Mouse (Mus musculus) neural tube, embryonic 13.5 days (tissue): Measurements from ENCODE around the gene Sorl1. TPM values are rescaled to one million over a fixed set of nuclear protein-coding genes. Genes with fewer than 3 reads are reported as not detected.

Experiments used
- ATAC-seq: fragments of 200-750 bp; cut with Nextera tagmentation; 2 replicates; pipeline ENCODE4 v1.8.0; 2017; ENCODE audit warnings: low read depth, mild to moderate bottlenecking, moderate TSS enrichment, moderate library complexity
- H3K27ac ChIP-seq: fragments of 300-500 bp; sonication (generic); replicated peaks from 2 replicates; pipeline ENCODE4 v1.5.1; 2015; ENCODE audit warnings: moderate library complexity, mild to moderate bottlenecking, inconsistent platforms
- H3K27me3 ChIP-seq: fragments of 300-500 bp; sonication (generic); 2 replicates; pipeline ENCODE4 v1.6.1; 2015; ENCODE audit warnings: mild to moderate bottlenecking, inconsistent platforms
- H3K36me3 ChIP-seq: fragments of 300-500 bp; sonication (generic); 2 replicates; pipeline ENCODE4 v1.6.1; 2015; ENCODE audit warnings: mild to moderate bottlenecking, inconsistent platforms
- H3K4me1 ChIP-seq: fragments of 300-500 bp; sonication (generic); replicated peaks from 2 replicates; pipeline ENCODE4 v1.6.1; 2015; ENCODE audit warnings: inconsistent platforms
- H3K4me2 ChIP-seq: fragments of 300-500 bp; sonication (generic); 2 replicates; pipeline ENCODE4 v1.6.1; 2015; ENCODE audit warnings: inconsistent platforms, mild to moderate bottlenecking, moderate library complexity
- H3K4me3 ChIP-seq: fragments of 300-500 bp; sonication (generic); 2 replicates; pipeline ENCODE4 v1.5.1; 2015; ENCODE audit warnings: mild to moderate bottlenecking, inconsistent platforms
- H3K9ac ChIP-seq: fragments of 300-500 bp; sonication (generic); 2 replicates; pipeline ENCODE4 v1.6.1; 2015; ENCODE audit warnings: moderate library complexity, mild to moderate bottlenecking, inconsistent platforms
- H3K9me3 ChIP-seq: fragments of 300-500 bp; sonication (generic); 2 replicates; pipeline ENCODE4 v1.6.1; 2016; ENCODE audit warnings: inconsistent platforms
- WGBS: fragments of 180-500 bp; shearing (Covaris S2); methylation state at CpG from one replicate; pipeline ENCODE4 v1.1.7; 2015; 5-methylcytosine and 5-hydroxymethylcytosine counted together
- polyA plus RNA-seq: library from polyadenylated mRNA; unstranded; fragments of >200 nt; fragmentation: Nextera tagmentation; extraction: Ambion mirVana; gene quantifications from 2 replicates; pipeline ENCODE4 v1.2.1, GENCODE M21; 2015

Gene Sorl1
- polyA plus RNA-seq, 1 experiment from 2014 or later: 12.7 TPM

- Histone ChIP-seq H3K27ac (peak overlapping the region; percentile 87), H3K36me3 (no peaks in the 10 kb centered on the region), H3K4me2 (peak overlapping the region; percentile 9), H3K9me3 (no peaks in the 10 kb centered on the region), H3K27me3 (no peaks in the 10 kb centered on the region), H3K4me1 (peaks cover 81% of the 10 kb centered on the region), H3K9ac (peak overlapping the region; percentile 46), H3K4me3 (no peak overlapping the region)
- 51% methylated on average over 10 of the region's 10 CpGs for WGBS
- peak; percentile 64 for ATAC-seq
These were observed 7.6 kb downstream of the Sorl1 start for GRCm38 (mm10) chr9:42116418-42117056.

- Histone ChIP-seq H3K9me3 (no peaks in the 10 kb centered on the region), H3K27ac (no peak overlapping the region), H3K9ac (no peak overlapping the region), H3K36me3 (no peaks in the 10 kb centered on the region), H3K4me2 (no peak overlapping the region), H3K4me3 (no peak overlapping the region), H3K27me3 (no peaks in the 10 kb centered on the region), H3K4me1 (peaks cover 84% of the 10 kb centered on the region)
- ATAC-seq: no peak
- WGBS: 86% methylated on average over 7 of the region's 7 CpGs
These were observed 9.0 kb downstream of the Sorl1 start for GRCm38 (mm10) chr9:42115078-42115477.

- Histone ChIP-seq H3K9ac (no peak overlapping the region), H3K36me3 (no peaks in the 10 kb centered on the region), H3K4me2 (no peak overlapping the region), H3K27me3 (no peaks in the 10 kb centered on the region), H3K4me3 (no peak overlapping the region), H3K27ac (no peak overlapping the region), H3K9me3 (no peaks in the 10 kb centered on the region), H3K4me1 (peaks cover 77% of the 10 kb centered on the region)
- 80% methylated on average over 5 of the region's 5 CpGs for WGBS
- ATAC-seq: no peak
These were observed 10.8 kb downstream of the Sorl1 start for GRCm38 (mm10) chr9:42113316-42113715.

GRCm38 (mm10) chr9:42112691-42113090, 11.4 kb downstream of the Sorl1 start:
- no peaks in the 10 kb centered on the region for H3K27me3 ChIP-seq

GRCm38 (mm10) chr9:42111256-42111655, 12.8 kb downstream of the Sorl1 start:
- Histone ChIP-seq H3K4me1 (peaks cover 61% of the 10 kb centered on the region), H3K27ac (peak overlapping the region; percentile 73), H3K4me2 (no peak overlapping the region), H3K4me3 (no peak overlapping the region), H3K9ac (no peak overlapping the region), H3K9me3 (no peaks in the 10 kb centered on the region), H3K36me3 (no peaks in the 10 kb centered on the region), H3K27me3 (no peaks in the 10 kb centered on the region)
- 86% methylated on average over 7 of the region's 7 CpGs for WGBS
- no peak for ATAC-seq

More at GRCm38 (mm10) chr9:42112691-42113090, 11.4 kb downstream of the Sorl1 start:
- Histone ChIP-seq H3K9ac (no peak overlapping the region), H3K4me2 (no peak overlapping the region), H3K4me1 (peaks cover 71% of the 10 kb centered on the region), H3K4me3 (no peak overlapping the region), H3K36me3 (no peaks in the 10 kb centered on the region), H3K27ac (no peak overlapping the region), H3K9me3 (no peaks in the 10 kb centered on the region)
- no peak for ATAC-seq
- 82% methylated on average over 6 of the region's 6 CpGs for WGBS

- Histone ChIP-seq H3K36me3 (no peaks in the 10 kb centered on the region), H3K27ac (peak overlapping the region; percentile 73), H3K4me3 (no peak overlapping the region), H3K9ac (peak overlapping the region; percentile 27; the same call in 1 of the 2 replicates), H3K27me3 (no peaks in the 10 kb centered on the region), H3K9me3 (no peaks in the 10 kb centered on the region), H3K4me2 (no peak overlapping the region), H3K4me1 (peaks cover 48% of the 10 kb centered on the region)
- peak; percentile 62 for ATAC-seq
- 40% methylated on average over 9 of the region's 9 CpGs for WGBS
These were observed 14.2 kb downstream of the Sorl1 start for GRCm38 (mm10) chr9:42109837-42110451.

GRCm38 (mm10) chr9:42109131-42109530, 15.0 kb downstream of the Sorl1 start:
- H3K27ac ChIP-seq: peak overlapping the region; percentile 73; the same call in 1 of the 2 replicates
- H3K27me3 ChIP-seq: no peaks in the 10 kb centered on the region
- H3K4me1 ChIP-seq: peaks cover 41% of the 10 kb centered on the region
- no peak overlapping the region for H3K9ac ChIP-seq
- no peak for ATAC-seq
- no peak overlapping the region for H3K4me2 ChIP-seq
- H3K9me3 ChIP-seq: no peaks in the 10 kb centered on the region
- WGBS: 66% methylated on average over 5 of the region's 5 CpGs
- H3K4me3 ChIP-seq: no peak overlapping the region
- no peaks in the 10 kb centered on the region for H3K36me3 ChIP-seq

- H3K4me3 ChIP-seq: no peak overlapping the region
- H3K27me3 ChIP-seq: no peaks in the 10 kb centered on the region
- no peak overlapping the region for H3K9ac ChIP-seq
- H3K4me2 ChIP-seq: no peak overlapping the region
- WGBS: 59% methylated on average over 6 of the region's 6 CpGs
- H3K36me3 ChIP-seq: no peaks in the 10 kb centered on the region
- H3K27ac ChIP-seq: no peak overlapping the region
- ATAC-seq: no peak
- H3K4me1 ChIP-seq: peaks cover 37% of the 10 kb centered on the region
- no peaks in the 10 kb centered on the region for H3K9me3 ChIP-seq
These were observed 15.6 kb downstream of the Sorl1 start for GRCm38 (mm10) chr9:42108369-42108951.

GRCm38 (mm10) chr9:42107062-42107461, 17.0 kb downstream of the Sorl1 start:
- 89% methylated on average over 10 of the region's 10 CpGs for WGBS
- Histone ChIP-seq H3K27me3 (no peaks in the 10 kb centered on the region), H3K4me3 (no peak overlapping the region), H3K27ac (no peak overlapping the region), H3K36me3 (no peaks in the 10 kb centered on the region), H3K9ac (no peak overlapping the region), H3K4me1 (peaks cover 35% of the 10 kb centered on the region), H3K4me2 (no peak overlapping the region), H3K9me3 (no peaks in the 10 kb centered on the region)
- ATAC-seq: no peak

- WGBS: 87% methylated on average over 7 of the region's 7 CpGs
- ATAC-seq: no peak
- H3K9ac ChIP-seq: no peak overlapping the region
These were observed 17.8 kb downstream of the Sorl1 start for GRCm38 (mm10) chr9:42106305-42106704.

GRCm38 (mm10) chr9:42103546-42103945, 20.6 kb downstream of the Sorl1 start:
- Histone ChIP-seq H3K27me3 (no peaks in the 10 kb centered on the region), H3K27ac (no peak overlapping the region), H3K4me2 (no peak overlapping the region), H3K4me3 (no peak overlapping the region), H3K9ac (no peak overlapping the region), H3K9me3 (no peaks in the 10 kb centered on the region), H3K36me3 (peaks cover 5% of the 10 kb centered on the region; the same call in 1 of the 2 replicates), H3K4me1 (peaks cover 20% of the 10 kb centered on the region)
- ATAC-seq: no peak
- 91% methylated on average over 7 of the region's 7 CpGs for WGBS

More at GRCm38 (mm10) chr9:42106305-42106704, 17.8 kb downstream of the Sorl1 start:
- peaks cover 27% of the 10 kb centered on the region for H3K4me1 ChIP-seq
- H3K36me3 ChIP-seq: no peaks in the 10 kb centered on the region
- no peak overlapping the region for H3K4me3 ChIP-seq
- no peak overlapping the region for H3K27ac ChIP-seq
- no peaks in the 10 kb centered on the region for H3K9me3 ChIP-seq
- no peaks in the 10 kb centered on the region for H3K27me3 ChIP-seq
- no peak overlapping the region for H3K4me2 ChIP-seq

- no peaks in the 10 kb centered on the region for H3K9me3 ChIP-seq
- H3K27me3 ChIP-seq: no peaks in the 10 kb centered on the region
- H3K4me1 ChIP-seq: peaks cover 17% of the 10 kb centered on the region
- H3K9ac ChIP-seq: no peak overlapping the region
- no peak for ATAC-seq
- no peak overlapping the region for H3K4me2 ChIP-seq
- H3K36me3 ChIP-seq: peaks cover 16% of the 10 kb centered on the region; the same call in 1 of the 2 replicates
- H3K27ac ChIP-seq: no peak overlapping the region
- WGBS: 93% methylated on average over 6 of the region's 6 CpGs
- no peak overlapping the region for H3K4me3 ChIP-seq
These were observed 22.1 kb downstream of the Sorl1 start for GRCm38 (mm10) chr9:42102013-42102412.
